Mouse (Mus musculus): ENCODE results near the gene Mfap4.

DNA sequence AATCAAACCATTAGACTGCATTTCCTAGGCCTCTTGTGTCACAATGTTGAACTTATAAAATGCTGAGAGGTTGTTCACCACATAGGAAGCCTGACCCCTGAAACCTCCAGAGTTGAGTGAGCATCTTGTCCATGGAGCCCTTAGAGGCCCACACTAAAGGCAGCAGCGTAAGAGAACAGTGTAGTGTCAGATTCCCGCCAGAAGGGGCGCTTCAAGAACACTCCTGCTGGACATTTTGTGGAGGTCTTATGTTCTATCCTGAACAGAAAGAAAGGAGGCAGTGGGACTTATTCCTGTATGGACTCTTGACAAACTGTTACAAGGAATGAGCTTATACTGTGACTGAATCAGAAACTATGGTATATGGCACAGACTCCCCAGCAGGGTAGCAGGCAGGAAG lies 29.7 kb downstream of the Mfap4 start:
- TF ChIP-seq POLR2A (IDR thresholded peaks at IDR 0.05; ENCODE audit: insufficient read depth, low read depth, low read length): no peak
- no peak for TF ChIP-seq CTCF (IDR thresholded peaks at IDR 0.05; ENCODE audit: insufficient read depth, low read depth, low read length)

Measured in olfactory bulb, adult 2 months (tissue).